Mouse (Mus musculus) ovary, postnatal 14 days (tissue): ENCODE data around the gene Vps13d.

Experiments used
- DNase-seq: peaks from one replicate; pipeline ENCODE4 v3.0.0; 2022; ENCODE audit warnings: low spot score

Gene Vps13d

DNA sequence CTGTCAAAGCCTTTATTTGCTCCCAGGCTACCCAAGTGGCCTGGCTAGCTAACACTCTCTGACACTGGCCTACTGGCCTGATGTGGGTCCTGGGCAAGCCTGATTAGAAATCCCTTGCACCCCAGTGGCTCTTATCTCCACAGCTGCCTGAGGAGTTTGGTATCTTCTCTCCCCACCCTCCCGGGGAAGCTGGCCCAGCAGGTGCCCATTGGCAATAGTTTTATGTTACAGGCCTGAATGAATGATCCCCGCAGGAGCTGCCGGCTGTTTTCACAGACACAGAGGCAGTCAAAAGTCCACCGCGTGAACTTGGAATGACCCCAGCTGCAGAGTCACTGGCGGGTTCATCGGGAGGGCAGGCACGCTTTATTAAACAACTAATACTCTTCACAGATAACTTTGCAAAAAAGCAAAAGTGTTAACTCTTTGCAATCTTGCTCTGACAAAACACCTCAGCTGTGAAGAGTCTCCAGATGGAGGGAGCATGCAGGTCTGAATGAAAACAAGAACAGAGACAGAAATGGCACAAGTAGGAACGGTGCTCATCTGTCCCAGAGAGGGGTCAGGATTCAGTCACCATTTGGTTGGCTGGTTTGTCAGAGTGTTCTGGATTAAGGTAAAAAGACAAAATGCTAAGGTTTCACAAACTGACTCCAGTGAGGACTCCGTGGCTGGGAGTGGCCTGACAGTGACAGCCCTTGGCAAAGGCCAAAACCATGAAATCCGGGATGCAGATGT, 160.1 kb downstream of the Vps13d start:
- no peak for DNase-seq

DNA sequence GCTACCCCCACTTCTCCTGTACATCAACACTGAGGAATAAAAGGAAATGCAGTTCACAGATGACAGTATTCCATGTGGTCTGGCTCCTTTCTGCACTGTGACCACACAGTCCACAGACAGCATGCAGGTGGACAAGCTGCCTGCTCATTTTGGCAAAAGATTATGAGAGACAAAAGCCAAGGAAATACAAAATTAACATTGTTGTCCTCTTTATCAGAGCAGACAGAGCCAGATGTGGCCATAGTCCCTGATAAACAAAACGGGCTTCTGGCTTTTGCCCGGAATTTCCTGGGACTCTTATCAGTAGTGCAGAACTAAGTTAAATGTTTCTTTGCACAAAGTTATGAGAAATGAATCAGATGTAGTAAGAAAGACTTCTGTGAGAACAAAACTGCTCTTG, 161.4 kb downstream of the Vps13d start:
- DNase-seq, result no peak

DNA sequence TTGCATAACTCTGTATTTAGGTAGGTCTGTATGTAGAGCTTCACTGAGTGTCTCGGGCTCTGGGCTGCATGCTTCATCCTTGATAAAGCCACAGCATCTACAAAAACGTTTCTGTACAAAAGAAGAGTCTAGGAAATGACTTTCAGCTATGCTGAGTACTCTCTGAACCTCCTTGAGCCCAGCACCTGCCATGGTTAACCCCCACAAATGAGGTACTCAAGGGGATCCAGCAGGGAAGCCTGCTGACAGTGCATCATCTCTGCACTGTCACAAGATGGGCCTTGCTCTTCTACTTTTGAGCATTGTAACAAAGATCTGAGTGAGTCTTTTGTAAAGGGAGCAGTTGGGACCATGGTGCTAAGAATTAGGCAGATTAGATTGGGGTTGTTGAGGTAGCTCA, 162.2 kb downstream of the Vps13d start:
- DNase-seq, result no peak

DNA sequence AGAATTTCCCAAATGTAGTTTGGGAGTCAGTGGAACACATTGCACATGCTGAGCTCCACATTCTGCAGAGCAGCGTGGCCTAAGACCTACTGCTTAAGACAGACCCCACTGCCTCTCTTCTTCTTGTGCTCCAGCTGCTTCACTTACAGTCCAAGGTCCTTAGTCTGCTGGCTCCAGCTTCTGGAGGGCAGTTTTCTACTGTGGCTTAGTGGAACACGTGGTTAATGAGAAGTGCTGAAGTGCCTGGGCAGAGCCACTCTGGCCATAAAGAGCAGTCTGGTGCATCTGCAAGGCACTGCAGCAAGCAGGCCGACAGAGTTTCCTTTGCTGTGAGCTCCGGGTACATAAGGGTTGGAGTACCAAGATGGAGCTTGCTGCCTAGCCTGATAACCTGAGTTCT, 163.3 kb downstream of the Vps13d start:
- DNase-seq, result no peak

DNA sequence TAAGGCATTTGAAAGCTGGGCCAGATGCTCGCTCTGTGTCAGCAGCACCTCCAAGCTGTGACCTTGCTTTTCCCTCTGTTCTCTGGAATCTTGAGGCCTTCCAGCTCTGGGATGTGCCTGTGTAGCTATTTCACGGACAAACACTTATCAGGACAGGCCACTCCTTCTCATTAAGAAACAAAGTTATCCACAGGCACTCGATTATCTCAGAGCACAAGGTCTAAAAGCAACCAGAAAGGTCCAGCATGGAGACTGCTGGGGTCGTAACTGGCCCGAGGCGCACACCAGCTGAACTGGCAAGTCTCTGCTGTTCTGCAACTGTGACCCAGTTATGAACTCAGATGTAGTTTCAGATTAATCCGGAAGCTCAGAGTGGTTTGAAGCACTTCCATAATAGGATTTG, 168.4 kb downstream of the Vps13d start:
- no peak for DNase-seq

DNA sequence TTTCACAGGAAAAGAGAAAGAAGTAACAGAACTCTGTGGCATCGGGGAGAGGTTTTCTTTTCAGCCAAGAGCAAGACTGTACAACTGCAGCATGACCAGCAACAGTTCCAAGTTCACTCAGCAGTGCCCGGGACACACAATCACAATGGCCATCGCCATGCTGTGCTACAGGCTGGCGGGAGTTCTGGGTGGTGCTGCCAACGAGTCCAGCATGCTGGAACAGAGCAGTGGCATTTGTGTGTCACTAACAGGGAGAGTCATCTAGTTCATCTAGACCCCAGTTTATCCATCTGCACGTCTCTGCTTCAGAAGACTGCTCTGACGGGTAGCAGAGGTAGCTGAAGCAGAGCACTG, 169.4 kb downstream of the Vps13d start:
- DNase-seq, result no peak

DNA sequence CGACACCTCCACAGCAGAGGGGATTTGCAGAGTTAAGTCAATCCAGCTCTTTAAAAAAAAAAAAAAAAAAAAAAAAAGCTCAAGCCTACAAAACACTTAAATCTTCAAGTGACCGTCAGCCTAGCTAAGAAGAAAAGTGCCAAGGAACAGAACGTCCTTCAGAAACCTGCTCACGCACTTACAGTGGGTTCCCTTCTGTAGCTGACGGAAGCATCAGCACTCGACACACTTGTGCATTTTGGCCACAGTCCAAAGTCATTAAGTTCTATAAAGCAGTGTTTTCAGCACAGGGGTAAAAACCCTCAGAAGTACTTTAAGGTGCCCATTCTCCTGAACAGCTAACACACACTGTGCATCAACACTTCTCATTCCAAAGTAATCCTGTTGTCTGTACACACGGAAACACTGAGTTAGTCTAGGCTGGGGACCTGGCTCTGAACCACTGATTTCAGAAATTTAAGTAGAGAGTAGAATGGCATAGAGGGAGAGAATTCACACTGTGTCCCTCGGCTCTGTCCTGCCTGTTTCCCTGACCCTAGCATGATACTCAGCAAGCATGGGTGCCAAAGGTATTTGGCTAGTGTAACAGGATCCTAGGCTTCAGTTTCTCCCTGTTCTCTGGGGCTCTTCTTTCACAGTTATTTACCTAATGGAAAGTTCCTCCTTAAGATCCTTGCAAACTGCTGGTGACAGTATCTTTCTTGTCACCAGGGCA, 170.0 kb downstream of the Vps13d start:
- no peak for DNase-seq

DNA sequence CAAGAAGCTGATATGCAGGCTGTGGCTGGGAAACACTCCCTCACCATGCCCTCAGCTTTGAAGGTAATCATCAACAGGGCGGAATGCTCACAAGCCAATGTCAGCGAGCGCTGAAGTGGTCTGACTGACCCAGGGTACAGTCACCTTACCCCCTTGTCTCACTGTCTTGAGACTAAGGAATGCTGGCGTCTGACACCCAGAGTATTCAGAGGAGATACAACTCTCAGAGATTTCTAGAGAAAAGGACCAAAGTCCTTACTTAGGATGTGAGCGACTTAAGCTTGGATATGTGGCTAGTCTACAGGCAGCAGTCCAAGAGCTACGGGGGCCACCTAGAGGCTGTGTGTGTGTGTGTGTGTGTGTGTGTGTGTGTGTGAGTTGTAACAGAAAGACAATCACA, 170.9 kb downstream of the Vps13d start:
- no peak for DNase-seq

DNA sequence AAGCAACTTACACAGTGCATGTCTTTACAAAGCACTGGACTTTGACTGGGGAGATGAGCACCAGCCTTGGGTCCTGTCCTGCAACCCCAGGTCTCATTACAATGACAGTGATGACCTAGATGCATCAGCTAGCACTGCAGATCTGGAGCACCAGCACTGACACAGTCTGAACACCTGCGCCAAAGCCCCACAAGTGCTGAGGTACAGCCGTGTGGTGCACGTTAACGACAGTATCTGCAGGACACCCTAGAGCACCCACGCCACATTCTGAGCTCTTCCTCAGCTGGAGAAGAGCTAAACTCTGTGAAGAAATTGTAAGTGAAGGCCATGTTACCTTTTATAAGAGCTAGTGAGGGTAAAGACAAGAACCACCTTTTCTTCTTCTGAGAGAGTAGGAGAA, 172.0 kb downstream of the Vps13d start:
- no peak for DNase-seq

DNA sequence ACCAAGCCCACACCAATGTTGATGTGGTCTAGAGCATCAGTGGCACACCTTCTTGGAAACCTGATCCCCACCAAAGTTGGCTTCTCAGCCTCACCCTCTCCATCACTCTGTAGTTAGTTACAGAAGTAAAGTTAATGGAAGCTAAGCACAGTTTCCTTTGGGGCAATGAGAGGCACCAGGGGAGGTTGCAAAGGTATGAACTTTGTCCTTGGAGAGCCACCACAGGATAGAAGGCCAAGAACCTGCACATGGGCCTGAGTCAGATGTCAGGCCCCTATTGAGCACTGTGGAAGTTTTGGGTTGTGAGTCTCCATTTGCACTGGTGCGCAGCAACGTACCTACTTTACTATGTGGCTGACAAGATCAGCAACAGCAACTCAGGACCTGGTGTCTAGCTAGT, 172.6 kb downstream of the Vps13d start:
- DNase-seq, result no peak

DNA sequence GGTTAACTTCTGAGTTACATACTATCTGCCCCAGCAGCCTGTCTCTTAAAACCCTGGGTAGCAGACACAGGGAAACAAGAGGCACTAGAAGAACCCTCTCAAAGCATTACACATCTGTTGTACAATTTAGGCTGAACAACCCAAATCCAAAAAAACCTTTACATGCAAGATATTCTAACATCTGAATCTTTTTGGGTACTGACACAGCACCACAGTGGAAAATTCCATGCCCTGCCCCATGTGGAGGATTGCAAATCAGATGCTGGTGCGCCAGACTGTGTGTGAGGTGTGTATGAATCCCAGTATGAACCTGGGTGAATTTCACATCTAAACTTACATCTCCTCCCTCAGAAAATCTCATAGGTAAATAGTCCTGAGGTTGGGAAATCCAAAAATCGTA, 174.4 kb downstream of the Vps13d start:
- DNase-seq, result no peak

DNA sequence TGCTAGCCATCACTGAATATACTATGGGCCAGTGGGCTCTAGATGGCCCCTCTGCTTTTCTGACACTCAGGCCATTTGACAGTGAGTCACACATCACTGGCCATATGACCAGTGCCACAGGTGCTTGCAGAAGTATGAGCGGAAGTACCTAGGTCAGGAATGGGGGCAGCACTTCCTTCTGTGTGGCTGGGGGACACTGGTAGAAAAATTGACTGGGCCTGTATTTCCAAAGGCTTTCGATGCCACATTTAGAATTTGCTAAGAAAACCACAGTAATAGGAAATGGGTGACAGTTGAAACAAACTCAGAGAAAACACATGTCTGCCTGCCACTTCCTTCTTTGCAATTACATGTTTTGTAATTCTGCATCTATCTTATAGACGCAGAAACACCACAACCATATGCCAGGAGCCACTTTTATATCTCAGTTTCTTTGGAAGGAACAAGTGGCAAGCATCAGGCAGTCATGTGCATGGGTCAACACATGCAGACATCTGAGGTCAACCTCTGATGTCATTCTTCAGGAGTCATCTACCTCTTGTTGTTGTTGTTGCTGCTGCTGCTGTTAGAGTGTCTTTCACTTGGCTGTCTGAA, 175.6 kb downstream of the Vps13d start:
- DNase-seq, result no peak

DNA sequence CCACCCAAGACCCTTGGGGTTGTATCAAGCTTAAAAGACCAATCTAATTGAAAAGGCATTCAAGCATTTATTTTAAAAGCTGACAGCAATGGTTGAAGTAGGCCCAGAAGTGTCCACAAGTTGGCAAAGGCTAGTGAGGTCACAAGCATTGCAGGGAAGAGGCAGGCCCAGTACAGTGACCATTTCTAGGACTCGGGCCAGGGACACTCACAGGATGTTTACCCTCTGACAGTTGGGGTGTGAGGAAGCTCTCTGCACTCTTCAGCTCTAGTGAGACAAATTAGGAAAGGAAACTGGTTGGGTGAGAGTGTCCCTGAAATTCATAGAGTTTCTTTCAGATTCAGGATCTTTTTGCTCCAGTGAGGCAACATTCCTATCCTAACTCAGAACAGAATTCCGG, 177.1 kb downstream of the Vps13d start:
- no peak for DNase-seq

DNA sequence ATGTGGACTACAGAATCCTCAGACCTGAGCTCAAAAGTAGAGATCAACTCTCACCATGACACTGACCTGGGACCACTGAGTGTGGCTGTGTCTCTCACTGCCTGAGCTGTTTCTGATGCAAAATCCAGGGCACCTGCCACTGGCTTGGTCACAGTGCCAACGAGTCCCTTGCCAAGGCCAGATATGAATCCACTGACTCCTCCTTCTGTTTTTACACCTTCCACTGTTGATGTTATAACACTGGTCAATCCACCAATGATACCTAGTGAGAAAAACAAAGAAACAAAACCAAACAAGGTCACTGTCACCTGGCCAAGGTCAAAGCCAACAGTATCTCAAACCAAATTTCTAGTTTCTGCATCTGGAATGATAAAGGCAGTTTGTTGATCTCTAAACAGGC, 178.1 kb downstream of the Vps13d start:
- no peak for DNase-seq

DNA sequence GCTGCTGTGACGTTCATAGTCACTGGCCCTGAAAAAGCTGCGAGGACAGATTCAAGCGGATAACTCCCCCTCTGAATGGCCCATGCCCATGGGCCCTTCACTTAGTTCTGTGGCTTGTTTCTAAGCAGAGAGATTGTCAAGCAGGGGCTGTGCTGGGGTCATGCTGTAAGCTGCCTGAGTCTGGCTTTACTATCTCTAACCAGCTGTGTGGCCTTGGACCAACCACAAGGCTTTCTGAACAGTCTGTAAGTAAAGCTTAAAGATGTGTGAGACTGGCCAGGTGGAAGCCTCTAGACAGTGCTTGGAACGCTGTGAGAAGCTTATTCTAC, 180.2 kb downstream of the Vps13d start:
- DNase-seq, result no peak

DNA sequence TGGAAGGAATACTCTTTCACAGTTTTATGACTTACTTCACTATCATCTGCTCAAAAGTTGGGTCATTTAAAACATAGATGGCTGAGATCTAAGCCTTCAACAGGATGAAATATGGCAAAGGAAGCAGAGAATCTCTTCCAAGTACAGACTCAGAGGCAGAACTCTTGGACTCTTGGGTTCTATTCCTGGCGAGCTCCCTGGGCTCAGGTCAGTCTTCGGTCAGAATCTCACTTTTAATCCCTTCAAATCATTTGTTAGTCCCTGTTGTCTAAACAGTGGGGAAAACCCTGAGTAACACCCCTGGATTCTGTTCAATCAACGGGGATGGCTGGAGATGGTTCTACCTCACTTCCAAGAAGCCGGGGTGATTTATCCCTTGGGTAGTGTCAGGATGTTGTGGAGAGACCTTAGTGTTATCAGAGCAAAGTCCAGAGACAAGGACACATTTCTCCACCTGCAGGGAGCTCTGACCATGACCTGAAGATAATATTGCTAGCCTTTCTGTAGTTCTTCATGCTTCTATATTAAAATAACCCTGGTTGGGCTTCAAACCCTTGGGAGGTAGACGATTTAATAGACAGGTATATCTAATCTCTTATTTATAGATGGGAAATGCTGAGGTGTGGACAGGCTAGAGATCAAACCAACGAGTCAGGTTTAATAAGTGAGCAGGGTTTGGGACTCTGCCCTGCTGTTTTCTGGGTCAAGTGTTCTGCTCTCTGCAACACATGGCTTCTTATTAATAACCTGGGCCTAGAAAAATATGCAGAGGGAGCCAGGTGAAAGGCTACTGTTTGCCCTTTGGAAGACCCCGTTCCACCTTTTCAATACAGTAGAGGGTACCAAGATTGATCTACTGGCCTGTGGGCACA, 180.8 kb downstream of the Vps13d start:
- DNase-seq, result no peak

DNA sequence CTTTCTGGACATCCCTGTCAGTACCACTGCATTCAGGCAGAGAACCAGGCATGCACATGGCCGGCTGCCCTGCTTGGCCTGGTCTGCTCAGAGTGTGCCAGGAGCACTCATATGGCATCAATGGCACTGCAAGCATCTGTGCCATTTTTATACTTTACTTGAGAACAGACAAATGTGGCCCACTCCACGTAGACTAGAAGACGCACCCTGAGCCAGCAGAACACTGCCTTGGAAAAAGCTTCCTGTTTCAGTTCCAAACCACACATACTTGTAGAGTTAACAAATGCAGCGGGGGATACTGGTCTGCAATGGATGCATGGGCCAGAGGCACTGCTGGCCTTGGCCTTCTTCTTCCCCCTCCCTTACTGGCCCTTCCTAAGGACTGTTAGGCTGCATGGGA, 181.6 kb downstream of the Vps13d start:
- no peak for DNase-seq

DNA sequence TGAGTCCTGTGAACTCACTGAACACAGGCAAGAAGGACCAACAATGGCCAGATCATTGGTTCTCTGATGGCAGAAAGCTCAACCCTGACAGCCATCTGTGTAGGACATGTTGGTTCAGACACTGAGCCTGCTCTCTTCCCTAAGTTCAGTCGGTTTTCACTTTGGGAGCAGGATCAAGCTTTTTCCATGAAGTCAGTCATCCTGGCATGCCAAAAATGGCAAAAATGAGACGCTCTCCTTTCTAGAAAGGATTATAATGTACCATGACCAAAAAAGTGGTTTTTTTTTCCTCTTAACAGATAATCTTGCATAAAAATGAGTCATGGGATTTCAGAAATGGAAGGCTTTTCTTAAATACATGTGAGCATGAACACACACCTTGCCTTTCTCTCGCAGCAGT, 183.6 kb downstream of the Vps13d start:
- no peak for DNase-seq

DNA sequence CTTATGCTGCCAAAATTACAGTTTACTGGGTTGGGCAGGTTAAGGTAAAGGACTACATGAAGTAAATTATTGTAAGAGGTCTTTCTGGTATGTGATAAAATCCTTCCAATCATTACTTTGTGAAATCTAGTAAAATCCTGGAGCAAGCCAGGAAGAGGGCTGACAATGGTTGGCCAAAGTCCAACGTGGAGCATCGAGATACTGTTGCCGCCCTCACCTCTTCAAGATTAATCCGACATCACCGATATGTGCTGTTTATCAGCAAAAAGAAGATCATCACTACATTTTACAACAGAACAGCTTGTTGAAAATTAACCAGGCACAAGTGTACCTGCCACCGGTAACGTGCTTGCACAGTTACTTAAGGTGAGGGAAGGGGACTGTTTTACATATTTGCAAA, 184.9 kb downstream of the Vps13d start:
- DNase-seq, result no peak

DNA sequence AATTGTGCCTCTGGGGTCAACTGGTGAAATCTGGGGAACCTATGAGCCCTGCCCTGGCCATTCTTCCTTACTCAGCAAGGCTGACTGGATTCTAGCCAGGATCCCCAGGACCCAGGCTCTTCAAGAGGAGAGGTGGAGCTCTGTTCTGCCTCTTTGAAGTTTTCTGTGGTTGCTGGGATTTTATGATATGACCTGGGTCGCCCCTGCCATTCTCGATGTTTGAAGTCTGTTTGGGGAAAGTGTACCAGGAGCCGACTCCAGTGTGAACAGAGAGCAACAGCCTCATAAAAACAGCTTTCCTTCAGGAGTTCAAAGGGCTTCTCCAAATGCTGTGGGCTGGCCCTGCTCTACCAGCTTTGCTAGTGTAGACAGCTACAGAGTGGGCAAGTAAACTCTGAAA, 185.4 kb downstream of the Vps13d start:
- DNase-seq, result no peak

DNA sequence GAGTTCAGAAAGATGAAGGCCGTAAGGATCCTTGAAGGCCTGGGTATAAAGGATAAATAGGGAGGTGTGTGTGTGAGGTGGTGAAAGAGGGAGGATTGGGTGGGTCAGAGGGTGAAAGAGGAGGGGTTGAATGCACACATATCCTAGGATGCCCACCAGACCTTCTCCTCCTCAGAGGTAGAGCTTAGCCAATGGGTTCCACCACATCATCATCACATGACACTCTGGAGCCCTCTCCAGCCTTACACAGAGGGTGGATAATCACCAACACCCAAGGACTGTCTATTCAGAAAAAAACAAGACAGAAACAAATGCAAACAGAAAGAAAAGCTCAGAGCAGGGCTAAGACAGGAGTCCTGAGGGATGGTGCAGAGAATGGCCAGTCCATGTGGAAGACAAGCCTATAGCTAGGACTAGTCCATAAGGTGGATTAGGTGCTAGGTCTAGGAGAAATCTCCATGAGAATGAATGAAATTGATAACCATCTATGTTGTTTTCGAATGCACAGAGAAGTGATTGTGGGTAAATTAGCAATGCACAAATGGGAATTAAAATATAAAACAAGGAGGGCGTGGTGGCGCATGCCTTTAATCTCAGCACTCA, 188.8 kb downstream of the Vps13d start:
- no peak for DNase-seq

DNA sequence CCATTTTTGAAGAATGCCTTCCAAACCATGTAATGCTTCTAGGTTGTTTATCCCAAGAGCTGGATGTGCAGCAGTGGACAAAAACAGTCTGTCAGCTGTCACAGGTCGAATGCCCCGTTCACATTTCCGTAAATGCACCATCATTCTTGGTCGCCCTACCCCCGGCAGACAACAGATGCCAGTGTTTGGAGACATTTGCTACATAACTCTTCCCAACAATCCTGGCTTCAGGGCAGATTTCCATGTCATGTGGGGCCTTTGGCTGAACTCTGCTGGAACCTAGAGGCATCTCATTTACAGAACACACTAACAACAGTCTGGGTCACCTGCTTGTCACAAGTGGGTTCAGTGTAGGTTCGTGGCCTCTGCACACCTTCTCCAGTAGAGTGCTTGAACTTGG, 190.6 kb downstream of the Vps13d start:
- DNase-seq, result no peak
